Mouse (Mus musculus): ENCODE results near the gene Abcc9.

Abcc9 gene

DNA sequence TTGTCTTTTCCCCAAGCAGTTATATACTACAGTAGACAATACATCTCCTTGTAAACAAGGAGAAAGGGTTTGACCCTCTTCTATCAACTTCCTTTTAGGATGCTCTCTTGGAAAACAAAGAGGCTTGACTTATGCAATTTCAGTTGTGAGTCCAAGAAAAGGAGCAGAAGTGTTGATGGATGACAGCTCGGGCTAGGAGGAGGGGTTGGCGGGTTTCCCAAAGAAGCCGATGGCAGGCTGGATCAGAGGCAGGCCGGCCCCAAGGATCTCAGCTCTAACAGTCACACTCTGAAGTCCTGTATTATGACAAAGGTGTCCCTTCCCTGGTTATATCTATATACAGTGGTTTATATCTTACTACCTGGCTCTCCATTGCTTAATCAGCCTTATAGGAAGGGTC, 150.6 kb downstream of the Abcc9 start:
- no peak for DNase-seq (ENCODE audit: extremely low read depth, low read depth, low spot score)

DNA sequence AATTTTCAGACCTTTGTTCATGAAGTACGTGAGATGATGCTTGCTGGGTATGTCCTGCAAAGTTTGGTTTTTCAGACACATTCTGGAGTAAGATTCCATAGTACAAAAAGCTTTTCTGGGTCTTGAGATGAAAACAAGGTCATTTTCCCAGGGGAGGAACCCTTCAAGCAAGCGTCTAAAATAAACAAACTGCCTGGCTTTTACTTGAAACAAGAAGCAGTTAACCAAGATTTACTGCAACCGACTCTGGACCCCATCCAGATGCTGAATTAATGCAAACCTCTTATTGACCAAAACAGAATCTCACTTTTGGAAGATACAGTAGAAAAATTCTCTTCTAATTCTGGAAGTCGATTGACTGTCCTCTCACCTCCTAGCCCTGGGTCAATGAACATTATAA, 151.2 kb downstream of the Abcc9 start:
- no peak for DNase-seq (ENCODE audit: extremely low read depth, low read depth, low spot score)

DNA sequence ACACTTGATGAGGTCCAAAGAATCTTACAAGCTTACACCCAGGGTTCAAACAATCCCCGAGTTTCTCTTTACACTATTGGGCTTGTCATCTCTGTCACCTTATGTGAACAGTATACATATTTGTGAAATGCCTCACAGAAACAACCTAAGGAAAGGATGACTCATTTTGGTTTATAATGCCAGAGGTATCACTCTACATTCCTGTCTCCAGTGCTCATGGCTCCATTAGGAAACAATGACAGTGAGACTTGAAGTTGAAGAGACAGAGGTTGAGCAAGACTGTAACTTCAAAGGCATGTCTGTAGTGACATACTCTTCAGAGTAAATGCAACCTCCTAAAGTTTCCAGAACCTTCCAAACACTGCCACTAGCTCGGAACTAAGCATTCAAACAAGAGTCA, 153.7 kb downstream of the Abcc9 start:
- DNase-seq (ENCODE audit: extremely low read depth, low read depth, low spot score), result no peak

DNA sequence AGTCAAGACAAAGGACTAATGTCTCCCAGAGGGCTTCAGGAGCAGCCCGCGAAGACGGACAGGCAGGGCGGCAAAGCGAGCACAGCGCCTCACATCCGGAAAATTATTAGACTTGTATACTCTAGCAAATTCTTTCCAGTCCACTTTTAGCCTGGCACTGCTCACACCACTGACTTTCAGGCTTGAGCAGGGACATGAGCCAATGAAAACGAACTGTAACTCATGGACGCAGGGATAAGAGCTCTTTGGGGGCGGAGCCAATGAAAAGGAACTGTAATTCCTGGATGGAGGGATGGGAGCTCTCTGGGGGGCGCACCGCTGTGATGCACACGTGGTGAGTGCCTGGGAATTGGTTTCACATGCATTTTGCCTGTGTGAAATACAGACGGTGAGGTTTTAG, 157.0 kb downstream of the Abcc9 start:
- DNase-seq (ENCODE audit: extremely low read depth, low read depth, low spot score), result no peak

DNA sequence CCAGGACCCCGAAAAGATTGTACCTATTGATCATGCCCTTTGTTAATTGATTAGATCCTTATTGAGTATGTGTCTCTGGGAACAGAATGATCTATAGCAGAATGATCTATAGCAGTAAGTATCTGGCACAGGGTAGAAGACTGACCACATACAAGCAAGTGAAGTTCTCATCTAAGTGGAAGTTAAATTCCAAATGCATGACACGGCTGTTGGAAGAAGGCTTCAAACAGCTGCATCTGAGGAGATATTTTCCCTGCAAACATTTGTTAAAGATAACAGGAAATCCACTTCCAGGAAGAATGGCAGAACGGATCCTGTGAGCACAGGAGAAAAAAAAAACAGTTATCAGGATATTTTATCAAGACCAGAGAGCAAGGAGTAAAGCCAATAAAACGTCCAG, 158.5 kb downstream of the Abcc9 start:
- no peak for DNase-seq (ENCODE audit: extremely low read depth, low read depth, low spot score)

DNA sequence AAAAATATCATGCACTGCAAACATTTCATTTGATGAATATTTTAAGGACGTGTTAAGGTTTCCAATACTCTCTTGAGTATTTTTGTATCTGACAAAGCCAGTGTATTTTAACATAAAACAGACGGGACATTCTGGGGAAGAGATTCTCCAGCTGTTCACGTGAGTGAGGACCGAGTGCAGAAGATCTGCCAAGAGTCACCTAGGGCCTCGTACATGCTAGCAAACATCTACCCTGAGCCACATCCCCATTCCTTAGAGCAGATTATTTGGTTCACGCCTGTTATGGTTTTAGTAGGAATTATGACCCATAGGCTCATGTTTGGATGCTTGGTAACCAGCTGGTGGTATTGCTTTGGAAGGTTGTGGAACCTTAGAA, 159.3 kb downstream of the Abcc9 start:
- DNase-seq (ENCODE audit: extremely low read depth, low read depth, low spot score), result no peak

DNA sequence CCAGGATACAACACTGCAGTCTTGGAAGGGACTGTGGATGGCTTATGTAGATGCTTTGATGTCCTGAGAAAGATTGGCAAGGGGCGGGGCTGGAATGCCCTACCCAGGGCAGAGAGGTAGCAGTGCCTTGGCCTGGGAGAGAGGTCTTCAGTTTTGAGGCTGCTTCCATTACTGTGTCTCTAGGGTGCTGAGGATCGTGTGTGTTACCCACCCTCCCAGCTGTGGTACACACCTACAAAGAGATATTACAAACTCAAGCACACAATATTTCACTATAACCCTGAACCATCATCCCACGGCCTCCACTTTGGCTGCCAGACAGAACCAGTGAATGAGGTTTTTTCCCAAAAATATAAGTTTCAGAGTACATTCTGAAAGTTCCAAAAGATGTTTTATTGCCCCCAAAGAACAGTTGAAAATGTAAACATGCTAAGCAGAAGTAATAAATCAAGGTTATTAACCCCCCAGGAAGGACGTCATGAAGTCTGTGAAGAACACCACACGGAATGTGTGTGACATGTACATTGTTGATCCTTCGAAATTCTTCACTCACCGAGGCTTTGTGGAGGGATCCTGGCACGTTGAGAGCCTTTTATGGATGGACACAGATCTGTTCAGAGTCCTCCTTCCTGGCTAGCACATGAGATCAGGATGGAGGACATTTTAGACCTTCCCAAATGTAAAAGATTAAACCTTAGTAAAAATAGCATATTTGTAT, 159.9 kb downstream of the Abcc9 start:
- DNase-seq (ENCODE audit: extremely low read depth, low read depth, low spot score), result no peak

DNA sequence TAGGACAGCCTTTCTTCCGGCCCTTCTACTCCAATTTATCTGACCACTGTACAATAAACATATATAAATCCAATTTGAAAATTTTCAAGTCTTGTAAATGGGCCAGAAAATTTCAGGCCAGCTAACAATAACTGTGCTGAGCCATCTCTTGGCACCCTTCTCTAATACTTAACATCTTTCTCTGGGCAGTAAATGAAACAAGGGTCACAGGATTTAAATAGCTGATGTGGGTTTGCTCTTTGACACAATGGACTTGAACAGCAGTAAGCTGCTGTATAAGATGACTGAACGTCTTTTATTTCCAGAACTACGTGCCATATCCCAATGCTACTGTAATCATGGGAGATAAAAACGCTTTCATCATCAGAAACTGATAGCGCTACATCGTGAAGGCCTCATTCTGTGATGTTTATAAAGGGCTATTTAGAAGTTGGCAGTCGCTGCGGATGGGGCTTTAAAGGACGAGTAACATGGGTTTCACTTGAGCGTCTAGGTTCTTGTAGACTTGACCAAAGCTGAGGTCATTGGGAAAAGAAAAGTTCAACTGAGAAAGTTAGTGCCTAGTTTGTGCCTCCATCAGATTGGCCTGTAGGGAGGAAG, 161.5 kb downstream of the Abcc9 start:
- DNase-seq (ENCODE audit: extremely low read depth, low read depth, low spot score), result no peak

DNA sequence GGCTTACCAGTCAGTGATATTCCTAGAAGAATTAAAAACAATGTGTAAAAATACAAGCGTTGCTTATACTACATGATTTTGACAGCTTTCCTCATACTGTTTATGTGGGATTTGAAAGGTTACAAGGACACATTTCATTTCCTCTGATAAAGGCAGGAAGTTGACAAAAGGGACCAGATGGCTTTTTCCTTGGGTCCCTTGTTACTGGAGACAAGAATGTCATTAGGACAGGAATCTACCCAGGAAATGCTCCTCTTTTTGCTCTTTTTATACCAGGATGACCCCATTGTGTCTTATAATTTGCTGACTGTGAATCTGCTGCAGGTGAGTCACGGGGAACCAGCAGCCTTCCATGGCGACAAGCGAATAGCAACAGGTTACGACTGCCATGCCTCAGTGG, 162.0 kb downstream of the Abcc9 start:
- no peak for DNase-seq (ENCODE audit: extremely low read depth, low read depth, low spot score)

DNA sequence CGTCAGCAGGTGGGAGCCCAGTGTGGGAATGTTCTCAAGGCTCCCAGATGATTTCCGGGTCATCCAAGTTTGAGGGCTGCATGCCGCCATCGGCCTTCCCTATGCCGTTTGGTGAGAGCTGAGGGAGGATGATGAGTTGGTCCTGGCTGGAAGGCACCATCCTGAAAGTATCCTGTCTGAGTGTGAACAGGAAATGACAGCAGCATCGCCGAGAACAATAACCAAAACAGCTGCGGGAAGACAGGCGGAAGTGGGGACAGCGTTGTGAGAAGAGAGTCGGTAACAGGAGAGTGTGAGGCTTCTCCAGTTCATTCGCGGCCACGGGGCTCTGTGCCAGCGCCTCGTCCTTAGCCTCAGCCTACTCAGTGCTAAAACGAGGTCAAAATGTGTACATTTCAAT, 163.6 kb downstream of the Abcc9 start:
- no peak for DNase-seq (ENCODE audit: extremely low read depth, low read depth, low spot score)
